Mouse (Mus musculus) testis, adult 10 weeks (tissue): ENCODE results near the gene Otulin. TPM values are rescaled to one million over a fixed set of nuclear protein-coding genes. Genes with fewer than 3 reads are reported as not detected.

Experiments used
- polyA plus RNA-seq: library from polyadenylated mRNA; stranded (reverse); fragments of 350-450 nt; fragmentation: Illumina TruSeq; extraction: RNeasy Lipid Tissue Mini Kit (QIAGEN cat#74804); gene quantifications from one replicate; pipeline ENCODE4 v1.2.3, GENCODE M21; 2014; ENCODE audit warnings: low read depth, low replicate concordance

Otulin gene
- 7.8 TPM for polyA plus RNA-seq

DNA sequence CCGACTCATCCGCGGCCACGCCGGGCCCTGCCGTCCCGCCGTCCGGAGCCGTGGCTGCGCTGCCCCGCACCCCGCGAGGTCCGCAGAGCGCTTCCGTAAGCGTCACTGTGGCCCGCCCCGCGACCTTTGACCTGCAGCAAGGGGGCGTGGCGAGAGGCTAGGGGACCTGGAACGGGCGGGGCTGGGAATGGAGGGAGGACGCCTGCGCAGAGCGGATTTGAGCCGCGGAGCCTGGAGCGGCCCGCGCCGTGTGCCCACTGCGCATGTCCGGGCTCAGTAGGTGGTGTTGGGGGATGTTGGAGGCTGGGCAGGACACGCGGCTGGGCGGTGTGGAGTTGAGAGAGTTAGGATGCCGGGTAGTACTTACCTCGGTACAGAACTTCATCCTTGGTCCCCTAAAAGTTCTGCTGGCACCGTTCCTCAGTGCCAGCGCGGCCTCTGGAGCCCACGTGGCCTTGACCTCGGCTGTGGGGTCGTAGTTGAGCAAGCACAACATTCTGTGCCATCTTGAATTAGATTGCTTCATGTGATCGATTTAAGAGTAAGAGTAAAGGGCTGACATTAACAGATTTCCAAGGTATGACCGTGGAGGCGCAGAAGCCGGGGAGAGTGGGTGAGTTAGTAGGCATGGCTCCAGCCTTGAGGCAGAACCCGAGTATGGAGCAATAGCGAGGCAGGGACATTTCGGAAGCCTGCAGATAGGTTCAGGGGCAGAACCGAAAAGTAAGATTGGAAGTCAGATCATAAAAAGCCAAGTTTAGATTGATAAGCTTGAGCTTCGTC lies at the start of gene Otulin:
Gene Otulin, minus strand, starts transcription at position 93 of the 783 bp plus-strand sequence.

Other genes with a start within 250 kb of the Otulin start
- 10.8 TPM for gene Ank, start 164.0 kb downstream of the Otulin start, polyA plus RNA-seq
- 3.4 TPM for gene Otulinl, start 50.9 kb upstream of the Otulin start, polyA plus RNA-seq